Mouse (Mus musculus) cortical plate, adult 2 months (tissue): ENCODE data around the gene Atp2a2.

Source experiments
- CTCF ChIP-seq: fragments of 200-500 bp; IDR thresholded peaks from 2 replicates; pipeline ENCODE4 v1.5.1; 2011; ENCODE audit warnings: mild to moderate bottlenecking, control low read depth, low read length; ENCODE audit not compliant: insufficient read depth; ENCODE audit errors: extremely low read depth
- POLR2A ChIP-seq: fragments of 200-500 bp; IDR thresholded peaks from 2 replicates; pipeline ENCODE4 v1.6.1; 2011; ENCODE audit warnings: mild to moderate bottlenecking, low read length, control low read depth; ENCODE audit not compliant: insufficient read depth; ENCODE audit errors: extremely low read depth

DNA sequence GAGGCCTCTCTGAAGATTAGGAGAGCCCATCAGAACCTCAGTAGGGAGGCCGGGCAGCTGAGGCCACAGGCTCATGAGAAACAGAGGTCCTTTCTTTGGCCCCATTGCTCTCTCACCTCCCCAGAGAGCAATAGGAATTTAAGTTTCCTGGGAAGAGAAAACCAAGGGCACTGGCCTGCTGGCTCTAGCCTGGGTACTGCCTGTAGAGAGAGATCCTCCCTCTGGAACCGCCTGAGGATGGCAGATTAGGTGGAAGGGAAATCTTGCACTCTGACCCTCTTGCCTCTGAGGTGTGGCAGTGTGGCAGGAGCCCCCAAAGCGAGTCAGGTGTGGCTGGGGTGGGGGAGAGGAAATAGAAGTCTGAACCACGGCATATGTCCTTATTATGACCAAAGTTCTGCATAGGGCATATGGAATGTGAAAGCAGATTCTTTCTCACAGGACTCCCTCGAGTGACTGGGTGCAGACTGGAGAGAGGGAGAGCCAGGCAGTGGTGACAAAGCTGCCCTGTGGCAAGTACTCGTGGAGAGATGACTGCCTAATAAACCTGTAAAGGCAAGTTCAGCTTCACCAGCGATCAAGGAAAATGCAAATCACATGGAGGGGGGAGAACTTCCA, 17.1 kb upstream of the Atp2a2 start:
- TF ChIP-seq CTCF (no peak), POLR2A (no peak)
